Mouse (Mus musculus): Measurements from ENCODE around the gene Olfr97. TPM values are rescaled to one million over a fixed set of nuclear protein-coding genes. Genes with fewer than 3 reads are reported as not detected.
A peak's percentile ranks its signal among the peaks of the same experiment; 100 is the strongest.

Olfr97 gene
- polyA plus RNA-seq, 1 experiment: not detected

GRCm38 (mm10) chr17:37193032-37193431 is 44.1 kb downstream of the Olfr97 start:
- Histone ChIP-seq H3K27me3 (ENCODE audit: control insufficient read depth, insufficient read depth, low read length) (no peaks in the 10 kb centered on the region; the same call in 1 of the 2 replicates), H3K4me1 (ENCODE audit: control insufficient read depth, insufficient read depth, low read length) (no peaks in the 10 kb centered on the region), H3K4me3 (replicated peaks; ENCODE audit: insufficient read depth, low read depth, low read length) (no peak overlapping the region), H3K27ac (ENCODE audit: insufficient read depth, low read length) (no peak overlapping the region)
- no peak for DNase-seq
- TF ChIP-seq POLR2A (IDR thresholded peaks at IDR 0.05; ENCODE audit: borderline replicate concordance, insufficient read depth, low read length) (no peak), CTCF (IDR thresholded peaks at IDR 0.05; ENCODE audit: borderline replicate concordance, insufficient read depth, low read depth, low read length) (no peak)

GRCm38 (mm10) chr17:37190711-37191110 is 46.4 kb downstream of the Olfr97 start:
- WGBS: 43% methylated on average over 2 of the region's 2 CpGs
- Histone ChIP-seq H3K27ac (ENCODE audit: insufficient read depth, low read length) (no peak overlapping the region), H3K4me3 (replicated peaks; ENCODE audit: insufficient read depth, low read depth, low read length) (no peak overlapping the region), H3K4me1 (ENCODE audit: control insufficient read depth, insufficient read depth, low read length) (no peaks in the 10 kb centered on the region), H3K27me3 (ENCODE audit: control insufficient read depth, insufficient read depth, low read length) (no peaks in the 10 kb centered on the region; the same call in 1 of the 2 replicates)
- TF ChIP-seq CTCF (IDR thresholded peaks at IDR 0.05; ENCODE audit: borderline replicate concordance, insufficient read depth, low read depth, low read length): no peak
- TF ChIP-seq POLR2A (IDR thresholded peaks at IDR 0.05; ENCODE audit: borderline replicate concordance, insufficient read depth, low read length): no peak
- peak in 1 of 2 experiments; percentile 25 for DNase-seq

- TF ChIP-seq CTCF (IDR thresholded peaks at IDR 0.05; ENCODE audit: borderline replicate concordance, insufficient read depth, low read depth, low read length): no peak
- no peak for TF ChIP-seq POLR2A (IDR thresholded peaks at IDR 0.05; ENCODE audit: borderline replicate concordance, insufficient read depth, low read length)
- no peak overlapping the region for H3K4me3 ChIP-seq (replicated peaks; ENCODE audit: insufficient read depth, low read depth, low read length)
- no peak for DNase-seq
- WGBS: 55% methylated on average over 6 of the region's 6 CpGs
- no peaks in the 10 kb centered on the region for H3K4me1 ChIP-seq (ENCODE audit: control insufficient read depth, insufficient read depth, low read length)
- H3K27me3 ChIP-seq (ENCODE audit: control insufficient read depth, insufficient read depth, low read length): no peaks in the 10 kb centered on the region; the same call in 1 of the 2 replicates
- H3K27ac ChIP-seq (ENCODE audit: insufficient read depth, low read length): no peak overlapping the region
These were observed 51.7 kb downstream of the Olfr97 start for GRCm38 (mm10) chr17:37185474-37185873.

Other genes starting within 250 kb of the Olfr97 start
- gene H2-M5, start 247.8 kb downstream of the Olfr97 start, polyA plus RNA-seq (2012; rRNA removed): 0.55 and 0.77 TPM in 2 replicates
- 10.3 and 12.0 TPM in 2 replicates for gene Zfp57, start 236.2 kb downstream of the Olfr97 start, polyA plus RNA-seq (2012; rRNA removed)
- 145 and 178 TPM in 2 replicates for gene Mog, start 213.9 kb downstream of the Olfr97 start, polyA plus RNA-seq (2012; rRNA removed)
- gene Gabbr1, start 191.4 kb downstream of the Olfr97 start, polyA plus RNA-seq (2012; rRNA removed): 403 and 405 TPM in 2 replicates
- gene Olfr90, start 148.8 kb downstream of the Olfr97 start, polyA plus RNA-seq (2012; rRNA removed): not detected in 2 replicates
- not detected in 2 replicates for gene Olfr91, start 139.1 kb downstream of the Olfr97 start, polyA plus RNA-seq (2012; rRNA removed)
- gene Olfr92, start 117.2 kb downstream of the Olfr97 start, polyA plus RNA-seq (2012; rRNA removed): not detected in 2 replicates
- not detected in 2 replicates for gene Olfr93, start 75.8 kb downstream of the Olfr97 start, polyA plus RNA-seq (2012; rRNA removed)
- not detected in 2 replicates for gene Ubd, start 43.4 kb downstream of the Olfr97 start, polyA plus RNA-seq (2012; rRNA removed)
- not detected in 2 replicates for gene Olfr94, start 36.3 kb downstream of the Olfr97 start, polyA plus RNA-seq (2012; rRNA removed)
- 0.03 TPM in 1 of 2 replicates, not detected in the other for gene Olfr95, start 24.2 kb downstream of the Olfr97 start, polyA plus RNA-seq (2012; rRNA removed)
- not detected in 2 replicates for gene Olfr96, start 17.2 kb downstream of the Olfr97 start, polyA plus RNA-seq (2012; rRNA removed)
- gene Olfr98, start 26.4 kb upstream of the Olfr97 start, polyA plus RNA-seq (2012; rRNA removed): not detected in 2 replicates
- gene H2-M3, start 32.9 kb upstream of the Olfr97 start, polyA plus RNA-seq (2012; rRNA removed): 2.9 and 3.0 TPM in 2 replicates
- not detected in 2 replicates for gene Olfr99, start 46.1 kb upstream of the Olfr97 start, polyA plus RNA-seq (2012; rRNA removed)
- not detected in 2 replicates for gene Olfr101, start 67.0 kb upstream of the Olfr97 start, polyA plus RNA-seq (2012; rRNA removed)
- gene Olfr102, start 79.7 kb upstream of the Olfr97 start, polyA plus RNA-seq (2012; rRNA removed): not detected in 2 replicates
- not detected in 2 replicates for gene Olfr103, start 102.4 kb upstream of the Olfr97 start, polyA plus RNA-seq (2012; rRNA removed)
- gene Olfr104-ps, start 122.3 kb upstream of the Olfr97 start, polyA plus RNA-seq (2012; rRNA removed): not detected in 2 replicates
- not detected in 2 replicates for gene Olfr105-ps, start 141.7 kb upstream of the Olfr97 start, polyA plus RNA-seq (2012; rRNA removed)
- gene Olfr106-ps, start 153.1 kb upstream of the Olfr97 start, polyA plus RNA-seq (2012; rRNA removed): not detected in 2 replicates
- not detected in 2 replicates for gene Olfr107, start 161.9 kb upstream of the Olfr97 start, polyA plus RNA-seq (2012; rRNA removed)
- gene Olfr108, start 208.2 kb upstream of the Olfr97 start, polyA plus RNA-seq (2012; rRNA removed): not detected in 2 replicates
- not detected in 2 replicates for gene Olfr109, start 221.6 kb upstream of the Olfr97 start, polyA plus RNA-seq (2012; rRNA removed)
- not detected in 2 replicates for gene H2-M2, start 246.2 kb upstream of the Olfr97 start, polyA plus RNA-seq (2012; rRNA removed)

Measured in cerebellum, adult 2 months (tissue).